Mouse (Mus musculus) stomach, postnatal 0 days (tissue): ENCODE measurements at regions not wholly inside any gene's neighbourhood (a gene's known extent, or its start where the extent isn't known, plus 50 kb on each side); places are given as distances from the start of the nearest gene placed in this dataset.

Experiments used
- ATAC-seq: fragments of 200-750 bp; cut with Nextera tagmentation; 2 replicates; pipeline ENCODE4 v1.8.0; 2017; ENCODE audit not compliant: low FRiP score, low TSS enrichment
- DNase-seq: peaks from one replicate; pipeline ENCODE4 v3.0.0-alpha.2; 2016; ENCODE audit warnings: low spot score
- H3K27ac ChIP-seq: fragments of 300-500 bp; sonication (generic); replicated peaks from 2 replicates; pipeline ENCODE4 v1.5.1; 2014; ENCODE audit warnings: mild to moderate bottlenecking, control low read depth
- H3K27me3 ChIP-seq: fragments of 300-500 bp; sonication (generic); 2 replicates; pipeline ENCODE4 v1.6.1; 2014; ENCODE audit warnings: low read length; ENCODE audit not compliant: control insufficient read depth, insufficient read depth
- H3K36me3 ChIP-seq: fragments of 300-500 bp; sonication (generic); 2 replicates; pipeline ENCODE4 v1.6.1; 2014; ENCODE audit warnings: low read length, mixed read lengths; ENCODE audit not compliant: control insufficient read depth, insufficient read depth
- H3K4me1 ChIP-seq: fragments of 300-500 bp; sonication (generic); replicated peaks from 2 replicates; pipeline ENCODE4 v1.6.1; 2014; ENCODE audit warnings: antibody characterized with exemption; ENCODE audit not compliant: control insufficient read depth, insufficient read depth
- H3K4me2 ChIP-seq: fragments of 300-500 bp; sonication (generic); replicated peaks from 2 replicates; pipeline ENCODE4 v1.6.1; 2014; ENCODE audit warnings: low read depth, mild to moderate bottlenecking, control low read depth, moderate library complexity
- H3K4me3 ChIP-seq: fragments of 300-500 bp; sonication (generic); 2 replicates; pipeline ENCODE4 v1.5.1; 2014; ENCODE audit warnings: low read depth, low read length, control low read depth
- H3K9ac ChIP-seq: fragments of 300-500 bp; sonication (generic); 2 replicates; pipeline ENCODE4 v1.6.1; 2014; ENCODE audit warnings: mild to moderate bottlenecking, low read length, control low read depth, mixed read lengths
- H3K9me3 ChIP-seq: fragments of 300-500 bp; sonication (generic); 2 replicates; pipeline ENCODE4 v1.6.1; 2016; ENCODE audit warnings: low read length; ENCODE audit not compliant: control insufficient read depth
- CTCF ChIP-seq: IDR thresholded peaks from 2 replicates; pipeline ENCODE4 v1.5.1; 2016; ENCODE audit warnings: antibody characterized with exemption, low read depth, mild to moderate bottlenecking, moderate library complexity
- EP300 ChIP-seq: optimal IDR thresholded peaks from 2 replicates; pipeline ENCODE3; 2016; ENCODE audit warnings: antibody characterized with exemption
- WGBS: fragments of 180-500 bp; shearing (Covaris S2); extraction: QIAGEN DNeasy Blood & Tissue Kit; methylation state at CpG from one replicate; pipeline ENCODE4 v1.1.7; 2014; 5-methylcytosine and 5-hydroxymethylcytosine counted together

- no peak overlapping the region for H3K27ac ChIP-seq
- H3K36me3 ChIP-seq = no peaks in the 10 kb centered on the region
- no peak for ATAC-seq
- no peak overlapping the region for H3K9ac ChIP-seq
- no peaks in the 10 kb centered on the region for H3K27me3 ChIP-seq
- 42% methylated on average over 9 of the region's 9 CpGs for WGBS
- no peak overlapping the region for H3K4me2 ChIP-seq
- H3K9me3 ChIP-seq = no peaks in the 10 kb centered on the region
- DNase-seq = no peak
- TF ChIP-seq CTCF (no peak), EP300 (no peak)
- H3K4me1 ChIP-seq = no peaks in the 10 kb centered on the region
- H3K4me3 ChIP-seq = no peak overlapping the region
Observed at GRCm38 (mm10) chr1:88839977-88840628, 138.1 kb upstream of the Arl4c start.

- TF ChIP-seq CTCF (no peak), EP300 (no peak)
- Histone ChIP-seq H3K9ac (no peak overlapping the region), H3K9me3 (no peaks in the 10 kb centered on the region), H3K4me1 (no peaks in the 10 kb centered on the region), H3K27me3 (no peaks in the 10 kb centered on the region), H3K4me2 (no peak overlapping the region), H3K27ac (no peak overlapping the region), H3K4me3 (no peak overlapping the region), H3K36me3 (no peaks in the 10 kb centered on the region)
- DNase-seq (no peak), ATAC-seq (no peak)
- WGBS = 81% methylated on average over 7 of the region's 9 CpGs
Observed at GRCm38 (mm10) chr1:88840991-88841592, 139.1 kb upstream of the Arl4c start.

DNA sequence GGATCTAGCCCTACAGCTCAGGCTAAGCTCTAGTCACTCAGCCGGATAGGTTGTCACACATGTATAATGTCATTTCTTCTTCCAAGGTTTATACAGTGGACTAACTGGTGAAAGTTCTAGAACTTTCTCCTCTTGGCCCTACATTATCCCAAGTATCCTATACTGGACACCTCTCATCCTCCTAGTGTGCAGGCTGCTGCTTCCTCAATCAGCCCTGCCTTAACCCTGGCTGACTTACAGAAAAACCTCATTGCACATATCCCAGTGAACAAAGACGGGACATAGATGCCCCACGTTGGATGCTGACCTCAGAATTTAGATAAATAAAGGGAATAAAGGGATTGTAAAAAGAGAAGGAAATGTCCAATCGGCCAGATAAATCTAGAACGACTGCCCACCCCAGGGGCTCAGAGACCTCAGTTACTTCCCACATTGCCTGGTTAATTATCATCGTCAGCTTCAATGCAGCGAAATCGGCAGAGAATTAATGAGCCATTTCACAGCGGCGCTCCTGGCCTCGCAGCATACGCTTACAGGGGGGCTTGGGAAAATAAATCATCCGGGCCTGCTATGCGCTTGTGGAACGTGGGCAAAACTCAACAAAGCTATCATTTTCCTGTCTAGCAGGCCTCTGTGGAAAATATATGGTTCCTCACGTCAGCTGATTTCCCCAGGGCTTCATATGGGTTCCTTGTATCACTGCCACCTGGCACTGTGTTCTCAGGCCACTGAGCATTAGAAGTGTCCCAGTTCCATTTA lies 145.5 kb upstream of the Arl4c start:
- Histone ChIP-seq H3K4me2 (no peak overlapping the region), H3K27me3 (no peaks in the 10 kb centered on the region), H3K27ac (no peak overlapping the region), H3K36me3 (no peaks in the 10 kb centered on the region), H3K4me3 (no peak overlapping the region), H3K9ac (no peak overlapping the region), H3K4me1 (no peaks in the 10 kb centered on the region), H3K9me3 (no peaks in the 10 kb centered on the region)
- ATAC-seq (no peak), DNase-seq (no peak)
- WGBS = 54% methylated on average over 16 of the region's 16 CpGs
- TF ChIP-seq CTCF (no peak), EP300 (no peak)

- no peak for ATAC-seq
Observed at GRCm38 (mm10) chr1:88848246-88848645, 146.2 kb upstream of the Arl4c start.

GRCm38 (mm10) chr1:88849421-88849820 lies 147.4 kb upstream of the Arl4c start:
- DNase-seq = no peak
- Histone ChIP-seq H3K27ac (no peak overlapping the region), H3K4me3 (no peak overlapping the region), H3K36me3 (no peaks in the 10 kb centered on the region), H3K4me2 (no peak overlapping the region), H3K9ac (no peak overlapping the region), H3K4me1 (no peaks in the 10 kb centered on the region), H3K9me3 (no peaks in the 10 kb centered on the region), H3K27me3 (no peaks in the 10 kb centered on the region)
- no peak for ATAC-seq
- 89% methylated on average over 5 of the region's 5 CpGs for WGBS
- no peak for TF ChIP-seq CTCF

More at GRCm38 (mm10) chr1:88848246-88848645, 146.2 kb upstream of the Arl4c start:
- Histone ChIP-seq H3K4me3 (no peak overlapping the region), H3K27me3 (no peaks in the 10 kb centered on the region), H3K9ac (no peak overlapping the region), H3K4me2 (no peak overlapping the region), H3K4me1 (no peaks in the 10 kb centered on the region), H3K36me3 (no peaks in the 10 kb centered on the region), H3K27ac (no peak overlapping the region), H3K9me3 (no peaks in the 10 kb centered on the region)
- TF ChIP-seq EP300 (no peak), CTCF (no peak)
- DNase-seq = no peak
- WGBS = 70% methylated on average over 8 of the region's 8 CpGs

GRCm38 (mm10) chr1:88851931-88852330 lies 149.9 kb upstream of the Arl4c start:
- H3K27me3 ChIP-seq = no peaks in the 10 kb centered on the region
- no peak overlapping the region for H3K4me3 ChIP-seq
- ATAC-seq = no peak
- no peak overlapping the region for H3K27ac ChIP-seq
- no peaks in the 10 kb centered on the region for H3K36me3 ChIP-seq
- no peak for DNase-seq
- no peak for TF ChIP-seq CTCF
- H3K9ac ChIP-seq = no peak overlapping the region
- H3K4me1 ChIP-seq = no peaks in the 10 kb centered on the region
- H3K4me2 ChIP-seq = no peak overlapping the region
- H3K9me3 ChIP-seq = no peaks in the 10 kb centered on the region
- 79% methylated on average over 5 of the region's 5 CpGs for WGBS
